Mouse (Mus musculus) hindbrain, embryonic 13.5 days (tissue): ENCODE measurements around the gene Fzr1. TPM values are rescaled to one million over a fixed set of nuclear protein-coding genes. Genes with fewer than 3 reads are reported as not detected.

Experiments
- ATAC-seq: fragments of 200-750 bp; cut with Nextera tagmentation; 2 replicates; pipeline ENCODE4 v1.8.0; 2017; ENCODE audit warnings: moderate TSS enrichment; ENCODE audit not compliant: low FRiP score
- H3K27ac ChIP-seq: fragments of 300-500 bp; sonication (generic); 2 replicates; pipeline ENCODE4 v1.5.1; 2015; ENCODE audit warnings: inconsistent platforms, mild to moderate bottlenecking, moderate library complexity
- H3K27me3 ChIP-seq: fragments of 300-500 bp; sonication (generic); 2 replicates; pipeline ENCODE4 v1.6.1; 2015; ENCODE audit warnings: mild to moderate bottlenecking, inconsistent platforms
- H3K36me3 ChIP-seq: fragments of 300-500 bp; sonication (generic); 2 replicates; pipeline ENCODE4 v1.6.1; 2015; ENCODE audit warnings: mild to moderate bottlenecking, inconsistent platforms
- H3K4me1 ChIP-seq: fragments of 300-500 bp; sonication (generic); replicated peaks from 2 replicates; pipeline ENCODE4 v1.6.1; 2015; ENCODE audit warnings: inconsistent platforms
- H3K4me2 ChIP-seq: fragments of 300-500 bp; sonication (generic); 2 replicates; pipeline ENCODE4 v1.6.1; 2015; ENCODE audit warnings: inconsistent platforms, mild to moderate bottlenecking, moderate library complexity
- H3K4me3 ChIP-seq: fragments of 300-500 bp; sonication (generic); 2 replicates; pipeline ENCODE4 v1.5.1; 2015; ENCODE audit warnings: mild to moderate bottlenecking, inconsistent platforms
- H3K9ac ChIP-seq: fragments of 300-500 bp; sonication (generic); 2 replicates; pipeline ENCODE4 v1.6.1; 2015; ENCODE audit warnings: mild to moderate bottlenecking, inconsistent platforms
- H3K9me3 ChIP-seq: fragments of 300-500 bp; sonication (generic); 2 replicates; pipeline ENCODE4 v1.6.1; 2016; ENCODE audit warnings: inconsistent platforms
- WGBS: fragments of 180-500 bp; shearing (Covaris S2); methylation state at CpG from one replicate; pipeline ENCODE4 v1.1.7; 2015; 5-methylcytosine and 5-hydroxymethylcytosine counted together
- polyA plus RNA-seq: library from polyadenylated mRNA; unstranded; fragments of >200 nt; fragmentation: Nextera tagmentation; extraction: Ambion mirVana; gene quantifications from 2 replicates; pipeline ENCODE4 v1.2.1, GENCODE M21; 2015

Gene Fzr1
- polyA plus RNA-seq, 1 experiment from 2014 or later, result 121 TPM

- Histone ChIP-seq H3K4me3 (no peak overlapping the region), H3K36me3 (peaks cover 11% of the 10 kb centered on the region), H3K9ac (no peak overlapping the region), H3K9me3 (no peaks in the 10 kb centered on the region), H3K4me1 (peaks cover 54% of the 10 kb centered on the region), H3K4me2 (no peak overlapping the region), H3K27ac (no peak overlapping the region), H3K27me3 (peaks cover 39% of the 10 kb centered on the region)
- WGBS, result 78% methylated on average over 4 of the region's 4 CpGs
- no peak for ATAC-seq
Observed at GRCm38 (mm10) chr10:81421041-81421796, 42.9 kb upstream of the Fzr1 start.

- H3K27ac ChIP-seq, result no peak overlapping the region
- peaks cover 32% of the 10 kb centered on the region for H3K27me3 ChIP-seq
- H3K36me3 ChIP-seq, result peaks cover 11% of the 10 kb centered on the region
- ATAC-seq, result no peak
- no peak overlapping the region for H3K4me3 ChIP-seq
- 82% methylated on average over 40 of the region's 40 CpGs for whole genome bisulfite sequencing
- H3K9me3 ChIP-seq, result no peaks in the 10 kb centered on the region
- H3K9ac ChIP-seq, result no peak overlapping the region
- H3K4me2 ChIP-seq, result no peak overlapping the region
- peaks cover 54% of the 10 kb centered on the region for H3K4me1 ChIP-seq
Observed at GRCm38 (mm10) chr10:81420191-81420767, 42.0 kb upstream of the Fzr1 start.

- Histone ChIP-seq H3K27me3 (peaks cover 22% of the 10 kb centered on the region; the same call in 1 of the 2 replicates), H3K4me2 (no peak overlapping the region), H3K4me3 (no peak overlapping the region), H3K27ac (peak overlapping the region; percentile 55; the same call in 1 of the 2 replicates), H3K9me3 (no peaks in the 10 kb centered on the region), H3K36me3 (peaks cover 11% of the 10 kb centered on the region), H3K9ac (peak overlapping the region; percentile 31; the same call in 1 of the 2 replicates), H3K4me1 (peaks cover 54% of the 10 kb centered on the region)
- no peak for ATAC-seq
- WGBS, result 94% methylated on average over 10 of the region's 10 CpGs
Observed at GRCm38 (mm10) chr10:81419111-81419928, 41.0 kb upstream of the Fzr1 start.

- WGBS, result 35% methylated on average over 11 of the region's 11 CpGs
- H3K9ac ChIP-seq, result peak overlapping the region; percentile 31; the same call in 1 of the 2 replicates
- no peak overlapping the region for H3K4me2 ChIP-seq
- ATAC-seq, result no peak
- H3K4me3 ChIP-seq, result no peak overlapping the region
- H3K9me3 ChIP-seq, result no peaks in the 10 kb centered on the region
- H3K4me1 ChIP-seq, result peaks cover 57% of the 10 kb centered on the region
- H3K27ac ChIP-seq, result peak overlapping the region; percentile 55; the same call in 1 of the 2 replicates
- H3K27me3 ChIP-seq, result 0 out of 2 replicates have a peak, but pooled peaks cover 16% of the 10 kb centered on the region
- peaks cover 11% of the 10 kb centered on the region for H3K36me3 ChIP-seq
Observed at GRCm38 (mm10) chr10:81418216-81419070, 40.1 kb upstream of the Fzr1 start.

GRCm38 (mm10) chr10:81417227-81418215, 39.2 kb upstream of the Fzr1 start:
- Histone ChIP-seq H3K27ac (peak overlapping the region; percentile 74), H3K9ac (peak overlapping the region; percentile 68), H3K9me3 (no peaks in the 10 kb centered on the region), H3K4me3 (peak overlapping the region; percentile 27), H3K4me1 (peaks cover 65% of the 10 kb centered on the region), H3K4me2 (peak overlapping the region; percentile 49), H3K27me3 (0 out of 2 replicates have a peak, but pooled peaks cover 12% of the 10 kb centered on the region), H3K36me3 (peaks cover 16% of the 10 kb centered on the region)
- WGBS, result 47% methylated on average over 12 of the region's 12 CpGs
- ATAC-seq, result peak; percentile 4; the same call in 1 of the 2 replicates

GRCm38 (mm10) chr10:81416581-81417226, 38.4 kb upstream of the Fzr1 start:
- H3K4me1 ChIP-seq, result peaks cover 74% of the 10 kb centered on the region
- H3K4me2 ChIP-seq, result peak overlapping the region; percentile 49
- ATAC-seq, result peak; percentile 61
- H3K36me3 ChIP-seq, result peaks cover 20% of the 10 kb centered on the region
- H3K9me3 ChIP-seq, result no peaks in the 10 kb centered on the region
- peak overlapping the region; percentile 68 for H3K9ac ChIP-seq
- H3K27ac ChIP-seq, result peak overlapping the region; percentile 74
- peak overlapping the region; percentile 27 for H3K4me3 ChIP-seq
- H3K27me3 ChIP-seq, result 0 out of 2 replicates have a peak, but pooled peaks cover 8% of the 10 kb centered on the region
- 2% methylated on average over 15 of the region's 26 CpGs for WGBS

- no peak overlapping the region for H3K4me2 ChIP-seq
- H3K9ac ChIP-seq, result no peak overlapping the region; the same call in 1 of the 2 replicates
- no peak for ATAC-seq
- H3K9me3 ChIP-seq, result no peaks in the 10 kb centered on the region
- peak overlapping the region; percentile 32 for H3K27ac ChIP-seq
- 66% methylated on average over 17 of the region's 17 CpGs for WGBS
- H3K4me3 ChIP-seq, result no peak overlapping the region
- 0 out of 2 replicates have a peak, but pooled peaks cover 8% of the 10 kb centered on the region for H3K27me3 ChIP-seq
- H3K36me3 ChIP-seq, result peaks cover 20% of the 10 kb centered on the region
- H3K4me1 ChIP-seq, result peaks cover 83% of the 10 kb centered on the region
Observed at GRCm38 (mm10) chr10:81415549-81416310, 37.4 kb upstream of the Fzr1 start.

GRCm38 (mm10) chr10:81415146-81415545, 36.8 kb upstream of the Fzr1 start:
- 0 out of 2 replicates have a peak, but pooled peaks cover 8% of the 10 kb centered on the region for H3K27me3 ChIP-seq
- peak overlapping the region; percentile 15; the same call in 1 of the 2 replicates for H3K27ac ChIP-seq
- ATAC-seq, result no peak
- no peak overlapping the region; the same call in 1 of the 2 replicates for H3K9ac ChIP-seq
- no peaks in the 10 kb centered on the region for H3K9me3 ChIP-seq
- peaks cover 15% of the 10 kb centered on the region for H3K36me3 ChIP-seq
- H3K4me1 ChIP-seq, result peaks cover 89% of the 10 kb centered on the region
- 82% methylated on average over 5 of the region's 5 CpGs for WGBS
- no peak overlapping the region for H3K4me2 ChIP-seq
- no peak overlapping the region for H3K4me3 ChIP-seq

- no peak for ATAC-seq
- no peak overlapping the region for H3K4me3 ChIP-seq
- no peaks in the 10 kb centered on the region for H3K9me3 ChIP-seq
- H3K27ac ChIP-seq, result no peak overlapping the region
- H3K4me1 ChIP-seq, result peaks cover 94% of the 10 kb centered on the region
- H3K27me3 ChIP-seq, result 0 out of 2 replicates have a peak, but pooled peaks cover 8% of the 10 kb centered on the region
- no peak overlapping the region; the same call in 1 of the 2 replicates for H3K4me2 ChIP-seq
- H3K36me3 ChIP-seq, result peaks cover 11% of the 10 kb centered on the region
- H3K9ac ChIP-seq, result peak overlapping the region; percentile 56; the same call in 1 of the 2 replicates
Observed at GRCm38 (mm10) chr10:81414682-81415081, 36.4 kb upstream of the Fzr1 start.
